Mouse (Mus musculus) neural tube, embryonic 13.5 days (tissue): ENCODE data around the gene Dhx37. TPM values are rescaled to one million over a fixed set of nuclear protein-coding genes. Genes with fewer than 3 reads are reported as not detected.

ENCODE experiments used
- ATAC-seq: fragments of 200-750 bp; cut with Nextera tagmentation; 2 replicates; pipeline ENCODE4 v1.8.0; 2017; ENCODE audit warnings: low read depth, mild to moderate bottlenecking, moderate TSS enrichment, moderate library complexity
- H3K27ac ChIP-seq: fragments of 300-500 bp; sonication (generic); replicated peaks from 2 replicates; pipeline ENCODE4 v1.5.1; 2015; ENCODE audit warnings: moderate library complexity, mild to moderate bottlenecking, inconsistent platforms
- H3K27me3 ChIP-seq: fragments of 300-500 bp; sonication (generic); 2 replicates; pipeline ENCODE4 v1.6.1; 2015; ENCODE audit warnings: mild to moderate bottlenecking, inconsistent platforms
- H3K36me3 ChIP-seq: fragments of 300-500 bp; sonication (generic); 2 replicates; pipeline ENCODE4 v1.6.1; 2015; ENCODE audit warnings: mild to moderate bottlenecking, inconsistent platforms
- H3K4me1 ChIP-seq: fragments of 300-500 bp; sonication (generic); replicated peaks from 2 replicates; pipeline ENCODE4 v1.6.1; 2015; ENCODE audit warnings: inconsistent platforms
- H3K4me2 ChIP-seq: fragments of 300-500 bp; sonication (generic); 2 replicates; pipeline ENCODE4 v1.6.1; 2015; ENCODE audit warnings: inconsistent platforms, mild to moderate bottlenecking, moderate library complexity
- H3K4me3 ChIP-seq: fragments of 300-500 bp; sonication (generic); 2 replicates; pipeline ENCODE4 v1.5.1; 2015; ENCODE audit warnings: mild to moderate bottlenecking, inconsistent platforms
- H3K9ac ChIP-seq: fragments of 300-500 bp; sonication (generic); 2 replicates; pipeline ENCODE4 v1.6.1; 2015; ENCODE audit warnings: moderate library complexity, mild to moderate bottlenecking, inconsistent platforms
- H3K9me3 ChIP-seq: fragments of 300-500 bp; sonication (generic); 2 replicates; pipeline ENCODE4 v1.6.1; 2016; ENCODE audit warnings: inconsistent platforms
- WGBS: fragments of 180-500 bp; shearing (Covaris S2); methylation state at CpG from one replicate; pipeline ENCODE4 v1.1.7; 2015; 5-methylcytosine and 5-hydroxymethylcytosine counted together
- microRNA-seq: library from miRNA; unstranded; fragments of <30 nt; microRNA quantifications from one replicate; pipeline ENCODE4, GENCODE M21; 2016
- polyA plus RNA-seq: library from polyadenylated mRNA; unstranded; fragments of >200 nt; fragmentation: Nextera tagmentation; extraction: Ambion mirVana; gene quantifications from 2 replicates; pipeline ENCODE4 v1.2.1, GENCODE M21; 2015

Gene Dhx37
- polyA plus RNA-seq, 1 experiment from 2014 or later, result 9.0 TPM

- H3K4me3 ChIP-seq, result no peak overlapping the region
- WGBS, result 81% methylated on average over 7 of the region's 7 CpGs
- H3K4me2 ChIP-seq, result no peak overlapping the region
- no peak overlapping the region for H3K9ac ChIP-seq
- no peak overlapping the region for H3K27ac ChIP-seq
- ATAC-seq, result no peak
- H3K9me3 ChIP-seq, result no peaks in the 10 kb centered on the region
- no peaks in the 10 kb centered on the region for H3K27me3 ChIP-seq
- no peaks in the 10 kb centered on the region for H3K36me3 ChIP-seq
- no peaks in the 10 kb centered on the region for H3K4me1 ChIP-seq
Measured at GRCm38 (mm10) chr5:125363894-125364293, 70.0 kb downstream of the Dhx37 start.

Small RNAs within 50 kb of the gene (microRNA-seq; reads per million reads assigned to microRNA genes)
- gene Gm27551, result not detected

Other genes with a start within 250 kb of the Dhx37 start
- gene Scarb1, start 93.0 kb downstream of the Dhx37 start, polyA plus RNA-seq, result 28.8 and 33.2 TPM in 2 replicates
- gene Gm10382, start 44.8 kb downstream of the Dhx37 start, polyA plus RNA-seq, result 0.52 and 0.73 TPM in 2 replicates
- 1,127 and 1,268 TPM in 2 replicates for gene Ubc, start 43.9 kb downstream of the Dhx37 start, polyA plus RNA-seq
- 33.3 and 33.8 TPM in 2 replicates for gene Bri3bp, start 7.4 kb upstream of the Dhx37 start, polyA plus RNA-seq
- gene Aacs, start 41.7 kb upstream of the Dhx37 start, polyA plus RNA-seq, result 65.5 and 69.2 TPM in 2 replicates
- 3.0 TPM in 2 replicates for gene Tmem132b, start 97.7 kb upstream of the Dhx37 start, polyA plus RNA-seq